Mouse (Mus musculus): ENCODE data around the gene Grin2d.

The Grin2d gene

GRCm38 (mm10) chr7:45878278-45878677 lies at the start of gene Grin2d:
Gene Grin2d, minus strand, starts transcription at chr7:45878378.
- CTCF ChIA-PET, result interaction anchor here (0.6 kb wide), 1 partner anchor 42 kb away, joined by 4 read pairs; no protein-coding TSS in a partner anchor

- CTCF ChIA-PET, result interaction anchor here (0.6 kb wide), 1 partner anchor 32 kb away, joined by 7 read pairs; no protein-coding TSS in a partner anchor
Observed at GRCm38 (mm10) chr7:45924429-45924816, 46.2 kb upstream of the Grin2d start.

- CTCF ChIA-PET, result no interaction called here
Observed at GRCm38 (mm10) chr7:45923762-45924428, 45.7 kb upstream of the Grin2d start, which contains the start of gene Ccdc114. Gene Ccdc114, plus strand, starts transcription at chr7:45924072.

- CTCF ChIA-PET, result interaction anchor here (0.6 kb wide), 1 partner anchor 123 kb away, joined by 3 read pairs; no protein-coding TSS in a partner anchor
Observed at GRCm38 (mm10) chr7:45922928-45923761, 45.0 kb upstream of the Grin2d start.

- CTCF ChIA-PET, result interaction anchor here (1.1 kb wide), 1 partner anchor 49 kb away, joined by 3 read pairs; the partner anchor contains the start of gene Kdelr1
Observed at GRCm38 (mm10) chr7:45921950-45922600, 43.9 kb upstream of the Grin2d start.

GRCm38 (mm10) chr7:45921242-45921621 lies 43.1 kb upstream of the Grin2d start, which contains the start of gene Emp3:
Gene Emp3, minus strand, starts transcription at chr7:45921404.
- CTCF ChIA-PET, result interaction anchor here (0.7 to 1.1 kb wide), 2 partner anchors 43 to 49 kb away, joined by 3 to 4 read pairs; partner anchors contain the start of genes Grin2d and Kdelr1

- CTCF ChIA-PET, result interaction anchor here (0.7 to 1.2 kb wide), 3 partner anchors 42 to 52 kb away, joined by 3 to 4 read pairs (median 3); partner anchors contain the start of genes Grin2d and Kdelr1
Observed at GRCm38 (mm10) chr7:45920583-45921241, 42.5 kb upstream of the Grin2d start.

- CTCF ChIA-PET, result interaction anchor here (1.2 kb wide), 1 partner anchor 51 kb away, joined by 3 read pairs; no protein-coding TSS in a partner anchor
Observed at GRCm38 (mm10) chr7:45919761-45920160, 41.6 kb upstream of the Grin2d start.

- CTCF ChIA-PET, result interaction anchor here (0.6 to 1.2 kb wide), 4 partner anchors 13 to 204 kb away, joined by 3 to 5 read pairs (median 3); no protein-coding TSS in a partner anchor
Observed at GRCm38 (mm10) chr7:45919083-45919671, 41.0 kb upstream of the Grin2d start.

- CTCF ChIA-PET, result interaction anchor here (1.0 kb wide), 1 partner anchor 8 kb away, joined by 3 read pairs; no protein-coding TSS in a partner anchor
Observed at GRCm38 (mm10) chr7:45917926-45918325, 39.7 kb upstream of the Grin2d start.

GRCm38 (mm10) chr7:45917004-45917704 lies 39.0 kb upstream of the Grin2d start:
- CTCF ChIA-PET, result interaction anchor here (0.5 to 1.0 kb wide), 2 partner anchors 8 to 48 kb away, joined by 3 read pairs; no protein-coding TSS in a partner anchor

GRCm38 (mm10) chr7:45916056-45917003 lies 38.2 kb upstream of the Grin2d start:
- CTCF ChIA-PET, result interaction anchor here (0.5 to 0.6 kb wide), 2 partner anchors 21 to 48 kb away, joined by 3 to 11 read pairs; no protein-coding TSS in a partner anchor

- CTCF ChIA-PET, result interaction anchor here (0.6 kb wide), 1 partner anchor 17 kb away, joined by 3 read pairs; no protein-coding TSS in a partner anchor
Observed at GRCm38 (mm10) chr7:45915011-45915410, 36.8 kb upstream of the Grin2d start.

- CTCF ChIA-PET, result no interaction called here
Observed at GRCm38 (mm10) chr7:45914067-45914466, 35.9 kb upstream of the Grin2d start.

GRCm38 (mm10) chr7:45909145-45909544 lies 31.0 kb upstream of the Grin2d start:
- CTCF ChIA-PET, result interaction anchor here (1.0 kb wide), 1 partner anchor 9 kb away, joined by 3 read pairs; no protein-coding TSS in a partner anchor

GRCm38 (mm10) chr7:45908384-45908783 lies 30.2 kb upstream of the Grin2d start:
- CTCF ChIA-PET, result no interaction called here

- CTCF ChIA-PET, result no interaction called here
Observed at GRCm38 (mm10) chr7:45906622-45907021, 28.4 kb upstream of the Grin2d start.

GRCm38 (mm10) chr7:45902481-45903002 lies 24.4 kb upstream of the Grin2d start:
- CTCF ChIA-PET, result no interaction called here

All from spleen, embryonic (tissue).